Mouse (Mus musculus) telencephalon, adult 2 months (tissue): ENCODE measurements around the gene Ccdc84.
"Not testable (repeated sequence)": the region's sequence is repeated elsewhere in the genome, so short reads cannot be mapped to it uniquely, and the experiment has no call there.

Experiments
- DNase-seq: peaks from one replicate; pipeline ENCODE4 v3.0.0-alpha.2; 2011; ENCODE audit warnings: low read depth, low spot score

The Ccdc84 gene

DNA sequence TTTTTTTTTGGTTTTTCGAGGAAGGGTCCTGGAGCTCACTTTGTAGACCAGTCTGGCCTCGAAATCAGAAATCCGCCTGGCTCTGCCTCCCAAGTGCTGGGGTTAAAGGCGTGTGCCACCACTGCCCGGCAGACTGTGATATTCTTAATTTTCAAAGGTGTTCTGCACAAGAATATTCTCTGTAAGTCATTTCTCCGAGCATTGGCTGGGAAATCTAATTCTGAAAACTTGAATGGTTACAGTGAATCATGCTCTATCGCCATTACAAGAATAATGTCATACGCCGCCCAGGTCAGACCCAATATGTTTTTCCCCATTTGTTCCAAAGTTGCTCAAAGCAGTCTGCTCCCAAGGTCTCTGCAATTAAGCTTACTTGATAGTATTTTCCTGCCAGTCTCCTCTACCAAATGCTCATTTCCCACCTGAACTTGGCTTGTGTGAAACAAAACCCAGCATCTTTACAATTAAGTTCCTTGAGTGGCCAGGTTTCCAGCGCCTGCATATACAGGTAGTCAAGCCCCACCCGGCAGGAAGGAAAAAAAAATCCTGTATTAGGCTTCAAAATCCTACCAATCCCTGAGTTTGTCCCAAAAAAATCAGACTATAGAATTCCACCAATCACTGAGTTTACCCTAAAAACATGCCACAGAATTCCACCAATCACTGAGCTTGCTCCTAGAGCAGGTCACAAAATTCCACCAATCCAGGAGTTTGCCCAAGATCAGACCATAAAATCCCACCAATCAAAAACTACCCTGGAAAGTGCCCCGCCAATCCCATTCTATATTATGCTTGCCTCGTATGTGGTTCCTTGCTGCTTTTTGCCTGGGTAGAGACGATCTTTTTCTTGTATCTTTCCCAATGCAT is at the start of gene Ccdc84:
Ccdc84 (minus strand) TSS at position 51 of the 867 bp plus-strand sequence.
- DNase-seq: no peak

DNA sequence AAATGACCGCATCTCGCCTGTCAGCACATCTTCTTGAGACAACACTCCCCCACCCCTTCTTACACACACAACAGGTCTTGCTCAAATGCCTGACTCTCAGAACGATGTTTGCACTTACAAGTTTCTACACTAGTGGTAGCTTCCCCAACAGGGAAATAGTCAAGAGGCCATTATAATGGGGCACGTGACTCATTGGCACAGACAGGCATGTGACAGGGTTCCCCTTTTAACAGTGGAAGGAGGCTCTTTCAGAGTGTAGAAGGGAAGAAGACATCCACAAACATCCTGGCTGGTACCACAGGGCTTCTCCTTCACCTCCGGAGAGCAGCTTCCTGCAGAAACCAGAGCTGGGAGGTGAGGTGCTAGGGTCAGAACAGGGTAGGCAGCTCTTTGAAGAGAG is 43.6 kb upstream of the Ccdc84 start:
- DNase-seq: no peak

DNA sequence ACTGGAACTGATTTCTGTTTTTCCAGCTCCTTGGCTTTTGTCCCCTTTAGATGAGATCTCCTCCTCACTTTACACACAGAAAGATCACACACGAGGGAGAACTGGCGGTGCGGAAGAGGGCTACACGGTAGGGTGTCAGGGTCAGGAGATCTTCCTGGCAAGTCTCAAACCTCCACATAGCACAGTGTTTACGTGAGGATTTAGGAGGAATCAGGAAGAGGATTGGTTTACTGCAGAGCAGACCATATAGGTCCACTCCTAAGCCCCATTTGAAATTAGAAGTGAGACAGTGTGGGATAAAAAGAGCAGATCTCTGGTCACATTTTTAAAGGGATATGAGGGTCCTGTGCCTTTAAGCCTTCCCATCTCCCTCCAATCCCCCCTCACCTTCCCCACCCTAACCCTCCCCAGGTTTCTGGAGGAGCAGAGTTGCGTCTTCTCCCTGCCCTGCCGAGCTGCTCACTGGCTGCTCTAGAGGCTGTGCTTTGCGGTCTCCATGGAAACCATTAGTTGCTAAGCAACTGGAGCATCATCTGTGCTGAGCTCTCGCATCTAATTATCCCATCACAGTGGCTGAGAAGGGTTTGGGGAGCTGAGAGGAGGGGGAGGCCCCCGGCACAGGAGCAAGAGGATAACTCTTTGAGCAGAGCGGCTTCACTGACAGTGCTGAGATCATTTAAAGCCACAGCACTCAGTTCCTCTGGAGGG is 38.8 kb upstream of the Ccdc84 start:
- peak; percentile 98 for DNase-seq

DNA sequence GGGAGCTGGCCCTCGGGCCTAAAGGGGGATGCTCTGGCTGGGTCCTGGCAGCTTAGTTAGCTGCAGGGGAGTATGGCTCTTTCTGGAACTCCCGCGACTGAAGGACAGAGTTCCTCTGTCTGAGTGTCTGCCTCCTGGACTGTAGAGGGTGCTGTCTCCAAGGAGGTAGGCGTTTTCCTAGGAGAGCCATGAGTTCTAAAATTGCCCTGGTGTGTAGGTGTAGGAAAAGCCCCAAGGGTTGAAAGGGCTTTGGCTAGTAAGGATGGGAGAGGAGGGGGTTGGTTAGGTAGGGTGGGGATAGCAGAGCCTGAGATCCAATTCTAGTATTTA is 36.5 kb upstream of the Ccdc84 start, which contains the start of gene Upk2:
Upk2 (minus strand) TSS at position 86 of the 330 bp plus-strand sequence.
- DNase-seq: no peak

DNA sequence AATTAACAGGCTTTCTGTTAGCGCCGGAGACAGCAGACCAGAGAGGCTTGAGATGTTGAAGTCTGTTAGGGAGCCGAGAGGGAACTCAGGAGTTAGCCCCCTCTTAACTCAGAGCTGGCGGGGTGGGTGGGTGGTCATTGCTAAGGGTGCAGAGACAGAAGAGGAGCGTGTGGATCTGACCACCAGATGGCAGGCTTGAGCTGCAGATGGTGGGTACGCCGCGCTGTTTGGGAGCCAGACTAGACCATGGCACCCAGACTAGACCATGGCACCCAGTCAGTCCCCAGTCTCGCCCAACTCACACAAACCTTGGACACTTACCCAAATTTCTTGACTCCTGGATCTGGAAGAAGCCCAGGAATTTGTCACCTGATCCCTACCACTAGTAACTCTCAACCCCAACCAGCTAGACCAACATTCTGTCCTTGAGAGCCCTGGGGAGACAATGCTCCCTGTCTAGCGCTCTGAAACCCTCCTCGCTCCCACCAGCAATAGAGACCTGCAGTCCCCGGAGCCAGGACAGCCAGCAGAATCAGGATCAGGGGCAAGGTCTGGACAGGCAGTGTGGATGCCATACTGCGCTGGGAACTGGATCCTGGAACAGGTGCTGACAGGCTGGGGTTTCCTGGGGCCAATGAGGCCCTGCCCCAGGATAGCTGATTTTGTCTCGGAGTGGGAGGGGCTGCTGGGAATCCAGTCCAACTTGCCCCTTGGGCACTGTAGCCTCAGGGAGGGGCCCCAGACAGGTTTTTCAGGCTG is 35.9 kb upstream of the Ccdc84 start:
- no peak for DNase-seq

DNA sequence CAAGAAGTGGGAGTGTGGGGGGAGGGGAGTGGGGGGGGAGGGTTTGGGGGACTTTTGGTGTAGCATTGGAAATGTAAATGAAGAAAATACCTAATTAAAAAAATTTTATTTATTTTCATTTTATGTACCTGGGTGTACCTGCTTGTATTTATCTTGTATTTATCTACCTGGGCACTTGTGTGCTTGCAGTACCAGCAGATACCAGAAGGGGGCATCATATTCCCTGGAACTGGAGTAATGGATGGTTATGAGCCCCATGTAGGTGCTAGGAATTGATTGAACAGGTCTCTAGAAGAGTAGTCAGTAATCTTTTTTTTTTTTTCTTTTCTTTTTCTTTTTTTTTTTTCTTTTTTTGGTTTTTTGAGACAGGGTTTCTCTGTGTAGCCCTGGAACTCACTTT is 32.0 kb upstream of the Ccdc84 start:
- no peak for DNase-seq

DNA sequence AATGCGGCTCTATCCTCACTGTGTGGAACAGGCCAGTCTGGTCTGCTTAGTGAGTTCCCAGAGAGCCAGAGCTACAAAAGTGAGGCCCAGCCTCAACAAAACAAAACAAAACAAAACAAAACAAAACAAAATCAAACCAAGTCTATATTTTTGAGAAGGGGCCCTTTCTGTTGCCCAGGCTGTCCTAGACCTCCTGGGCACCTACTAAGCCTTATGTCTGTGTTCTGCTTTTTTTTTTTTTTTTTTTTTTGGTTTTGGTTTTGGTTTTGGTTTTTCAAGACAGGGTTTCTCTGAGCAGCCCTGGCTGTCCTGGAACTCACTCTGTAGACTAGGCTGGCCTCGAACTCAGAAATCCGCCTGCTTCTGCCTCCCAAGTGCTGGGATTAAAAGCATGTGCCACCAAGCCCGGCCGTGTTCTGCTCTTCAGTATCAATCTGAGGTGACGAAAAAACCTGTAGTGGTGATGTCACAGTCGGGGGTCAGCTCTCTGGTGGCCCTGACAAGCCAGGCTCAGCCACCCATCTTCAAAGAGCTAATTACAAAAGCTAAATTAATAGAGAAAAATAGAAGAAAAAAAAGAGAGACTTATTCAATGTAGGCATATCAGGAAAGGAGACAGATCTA is 26.1 kb upstream of the Ccdc84 start:
- not testable (repeated sequence) for DNase-seq

DNA sequence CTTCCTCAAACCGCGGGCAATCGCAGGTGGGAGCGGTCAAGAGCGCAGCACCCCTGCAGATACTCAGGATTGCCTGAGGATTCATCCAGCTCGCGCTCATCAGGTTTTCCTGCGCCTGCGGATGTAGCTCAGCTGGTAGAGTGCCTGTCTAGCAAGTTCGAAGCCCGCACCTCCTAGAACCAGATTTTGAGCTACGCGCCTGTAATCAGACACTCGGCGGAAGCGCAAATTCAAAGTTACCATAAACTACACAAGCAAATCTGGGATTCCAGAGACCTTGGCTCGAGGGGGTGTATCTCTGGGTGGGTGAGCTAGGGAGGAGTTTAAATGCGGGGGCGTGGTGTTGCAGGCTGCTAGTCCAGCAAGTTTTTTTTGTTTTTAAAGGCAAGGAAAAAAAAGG is 22.6 kb upstream of the Ccdc84 start, which contains the start of gene Foxr1:
Foxr1 (minus strand) TSS at position 176 of the 400 bp plus-strand sequence.
- no peak for DNase-seq

DNA sequence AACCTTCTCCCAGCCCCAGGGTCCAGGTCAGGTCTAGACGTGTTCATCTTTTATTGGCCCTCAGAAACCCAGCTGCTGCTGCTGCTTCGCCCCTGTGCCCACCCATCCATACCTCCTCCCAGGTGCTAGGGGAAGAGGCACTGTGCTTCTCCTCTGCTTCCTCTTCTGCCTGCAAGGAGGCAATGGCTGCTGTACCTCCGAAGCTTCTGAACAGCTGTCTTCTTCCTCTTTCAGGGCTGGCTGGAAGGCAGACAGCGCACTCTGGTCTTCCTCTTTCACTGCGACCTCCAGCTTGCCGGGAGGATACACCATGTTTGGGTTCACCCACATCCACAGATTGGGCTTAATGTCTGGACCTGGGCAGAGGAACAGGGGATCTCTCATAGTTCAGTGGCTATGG is 17.4 kb upstream of the Ccdc84 start:
- DNase-seq: no peak

DNA sequence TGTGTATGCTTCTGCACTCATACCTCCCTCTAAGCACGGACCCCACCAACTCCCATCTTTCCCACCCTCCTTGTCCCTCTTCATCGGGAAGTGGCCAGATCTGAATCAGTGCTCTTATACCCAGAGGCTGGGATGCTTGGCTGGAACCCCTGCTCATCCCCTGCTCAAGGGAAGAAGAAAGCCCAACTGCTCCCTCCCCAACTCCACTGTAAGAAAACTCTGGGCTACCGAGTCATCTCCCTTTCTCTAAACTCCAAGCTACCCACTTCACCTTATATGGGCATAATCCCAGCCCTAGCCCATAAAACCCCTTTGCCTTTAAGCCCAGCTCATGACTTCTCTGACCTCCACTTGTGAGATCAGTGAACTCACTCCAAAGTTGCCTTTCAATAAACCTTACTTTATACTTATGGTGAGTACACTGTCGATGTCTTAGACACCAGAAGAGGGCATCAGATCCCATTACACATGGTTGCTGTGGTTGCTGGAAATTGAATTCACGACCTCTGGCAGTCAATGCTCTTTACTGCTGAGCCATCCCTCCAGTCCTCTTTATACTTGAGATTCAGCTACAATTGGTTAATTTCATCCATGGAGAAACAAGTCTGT is 14.3 kb upstream of the Ccdc84 start:
- no peak for DNase-seq

DNA sequence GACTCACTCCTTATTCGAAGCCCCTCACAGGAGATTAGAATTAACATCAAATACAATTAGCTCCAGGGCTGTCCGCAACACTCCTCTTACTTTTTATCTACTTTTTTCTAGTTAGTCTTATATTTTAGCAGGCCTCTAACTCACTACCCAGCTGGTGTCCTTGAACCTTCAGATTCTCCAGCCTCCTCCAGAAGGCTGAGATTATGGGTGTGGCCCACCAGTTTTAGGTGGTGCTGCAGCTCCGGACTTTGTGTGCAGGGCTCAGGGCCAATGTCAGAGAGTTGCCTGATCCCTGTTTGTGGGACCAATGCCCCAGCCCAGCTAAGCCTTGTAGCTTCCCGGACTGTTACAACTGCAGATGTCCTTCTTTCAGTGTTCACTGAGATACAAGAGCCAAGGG is 5.2 kb upstream of the Ccdc84 start:
- DNase-seq: no peak

DNA sequence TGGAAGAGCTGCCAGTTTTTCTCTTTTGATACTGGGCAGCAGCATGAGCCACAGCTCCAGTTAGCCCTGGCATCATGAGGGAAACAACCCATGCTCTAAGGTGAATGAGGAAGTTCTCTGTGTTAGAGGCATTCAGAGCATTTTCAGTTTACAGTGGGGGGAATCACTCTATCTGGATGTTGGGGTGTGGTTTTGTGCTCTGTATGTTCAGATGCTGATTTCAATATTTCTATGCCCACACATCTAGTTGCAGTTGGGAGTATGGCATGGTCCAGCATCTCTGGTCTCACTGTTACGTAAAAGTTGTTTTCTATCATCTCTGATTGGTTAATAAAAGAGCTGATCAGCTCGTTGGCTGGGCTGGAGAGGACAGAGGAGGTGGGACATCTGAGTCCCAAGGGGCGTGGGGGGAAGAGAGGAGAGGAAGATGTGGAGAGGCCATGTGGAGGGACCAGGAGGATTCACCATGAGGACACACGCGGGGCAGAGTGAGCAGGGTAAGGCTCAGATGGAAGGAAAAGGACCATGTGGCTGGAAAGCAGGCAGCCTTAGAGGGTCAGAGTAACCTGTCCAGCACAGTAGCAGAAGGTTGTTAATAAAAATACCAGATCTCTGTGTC is 2.0 kb upstream of the Ccdc84 start:
- no peak for DNase-seq

DNA sequence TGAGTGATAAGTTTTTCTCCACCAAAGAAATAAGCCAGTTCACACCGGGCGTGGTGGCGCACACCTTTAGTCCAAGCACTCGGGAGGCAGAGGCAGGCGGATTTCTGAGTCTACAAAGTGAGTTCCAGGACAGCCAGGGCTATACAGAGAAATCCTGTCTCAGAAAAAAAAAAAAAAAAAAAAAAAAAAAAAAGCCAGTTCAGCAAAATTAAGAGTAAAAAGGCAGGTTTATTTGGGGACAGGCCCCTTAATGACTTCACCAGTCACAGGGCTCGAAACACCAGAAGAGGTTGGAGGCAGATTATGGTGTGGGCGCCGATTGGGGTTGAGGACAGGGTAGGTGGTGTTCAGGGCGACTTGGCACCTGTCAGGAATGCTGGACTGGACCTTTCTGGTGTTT is 1.4 kb upstream of the Ccdc84 start:
- DNase-seq: not testable (repeated sequence)

DNA sequence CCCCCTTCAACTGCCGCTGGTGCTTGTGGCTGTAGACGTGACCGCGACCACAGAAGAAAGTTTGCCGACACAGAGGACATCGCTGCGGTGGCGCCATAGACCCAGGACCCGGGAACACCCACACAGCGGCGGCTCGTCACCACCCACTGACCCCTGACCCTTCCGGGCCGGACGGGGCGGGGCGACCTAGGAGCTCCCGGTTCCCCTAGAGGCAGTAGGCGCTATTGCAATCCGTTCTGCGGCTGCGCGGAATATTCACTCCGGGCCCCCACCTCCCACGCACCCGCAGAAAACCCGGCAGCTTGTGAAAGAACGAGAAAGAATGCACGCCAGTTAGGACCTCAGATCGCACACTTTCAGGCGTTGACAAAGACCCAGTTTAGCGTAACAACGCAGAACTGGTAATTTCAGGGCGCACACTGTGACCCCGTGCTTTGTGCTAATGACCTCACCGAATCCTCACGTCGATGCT is 441 bp downstream of the Ccdc84 start:
- peak; percentile 90 for DNase-seq

DNA sequence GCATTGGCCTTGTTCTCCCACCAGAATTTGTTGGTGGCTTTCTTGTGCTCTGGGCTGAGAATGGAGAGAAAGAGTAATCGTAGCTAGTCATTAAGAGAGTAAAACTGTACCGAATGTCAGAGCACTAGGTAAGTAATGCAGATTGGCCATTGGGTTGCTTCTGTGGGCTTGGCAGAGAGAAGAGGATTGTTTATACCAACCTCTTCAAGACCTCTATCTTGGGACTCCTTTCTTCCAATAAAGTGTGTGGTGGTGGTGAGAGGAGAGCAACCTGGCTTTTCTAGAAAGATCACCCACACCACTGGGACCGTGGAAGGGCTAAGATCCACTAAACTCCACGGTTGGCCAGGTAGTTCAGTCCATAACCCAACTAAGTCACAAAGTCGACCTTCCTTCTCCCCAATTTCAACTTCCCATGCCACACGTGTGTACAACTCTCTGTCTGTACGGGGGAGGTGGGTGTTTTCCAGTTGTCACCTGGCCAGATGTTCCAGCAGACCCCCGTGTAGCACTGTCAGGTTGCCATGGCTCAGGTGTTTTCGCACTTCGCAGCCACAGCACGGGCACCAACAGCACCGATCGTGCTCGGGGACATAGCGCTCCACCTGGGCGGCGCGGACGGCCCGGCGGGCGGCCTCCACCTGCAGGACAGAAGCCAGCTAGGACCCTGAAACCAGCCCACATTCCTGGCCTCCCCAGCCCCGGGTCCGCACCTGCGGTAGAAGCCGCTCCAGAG is 1.0 kb downstream of the Ccdc84 start:
- DNase-seq: no peak

DNA sequence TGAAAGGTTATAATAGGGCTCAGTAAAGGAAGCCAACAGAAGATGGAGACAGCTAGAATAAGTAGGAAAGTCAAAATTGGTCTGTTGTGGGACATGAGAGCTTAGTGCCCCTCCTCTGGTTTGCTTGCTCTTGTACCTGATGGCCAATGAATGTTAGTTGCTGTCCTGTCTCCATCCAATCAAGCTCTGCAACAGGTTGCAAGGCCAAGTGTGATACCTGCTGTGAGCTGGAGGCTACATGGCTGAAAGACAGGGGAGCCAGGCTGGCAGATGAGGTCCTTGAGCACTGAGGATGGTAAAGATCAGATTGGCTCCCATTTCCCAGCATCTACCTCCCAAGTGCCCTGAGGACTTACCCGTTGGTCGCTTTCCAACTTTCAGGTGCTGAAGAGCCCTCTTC is 5.6 kb downstream of the Ccdc84 start:
- no peak for DNase-seq

DNA sequence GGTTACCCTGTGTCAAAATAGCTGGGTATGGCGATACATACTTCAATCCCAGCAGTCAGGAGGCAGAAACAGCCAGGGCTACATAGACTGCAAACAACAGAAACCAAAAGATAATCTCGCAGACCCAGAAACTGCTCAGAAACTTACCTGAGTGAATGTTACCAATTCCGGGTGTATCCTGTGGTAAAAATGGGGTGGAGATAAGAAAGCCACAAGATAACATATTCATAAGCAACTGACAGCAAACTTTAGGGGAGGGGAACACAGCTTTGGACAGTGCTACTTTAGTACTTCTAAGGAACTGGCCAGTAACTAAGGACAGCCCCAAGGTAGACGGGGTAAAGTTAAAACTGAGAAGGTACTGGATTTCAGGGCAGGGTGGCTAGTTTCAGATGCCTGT is 6.1 kb downstream of the Ccdc84 start:
- DNase-seq: no peak

DNA sequence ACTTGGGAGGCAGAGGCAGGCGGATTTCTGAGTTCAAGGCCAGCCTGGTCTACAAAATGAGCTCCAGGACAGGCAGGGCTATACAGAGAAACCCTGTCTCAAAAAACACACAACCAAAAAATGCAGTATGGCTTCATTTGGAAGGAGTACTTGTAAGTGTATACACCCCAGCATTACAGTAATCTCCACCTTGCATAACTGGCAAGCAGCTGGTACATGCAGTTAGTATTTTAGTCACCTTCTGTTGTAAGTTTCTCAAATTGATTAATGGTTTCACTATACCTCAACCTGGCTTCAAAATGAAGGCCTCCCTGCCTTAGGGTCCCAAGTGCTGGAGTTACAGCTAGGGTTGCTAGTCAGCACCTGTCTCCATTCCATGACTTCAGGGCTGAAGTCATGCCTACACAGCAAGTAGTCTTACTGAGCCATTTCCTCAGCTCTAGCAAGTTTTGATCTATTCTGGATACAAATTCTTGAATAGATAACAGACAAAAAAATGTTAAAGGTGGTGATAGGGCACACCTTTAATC is 6.7 kb downstream of the Ccdc84 start:
- no peak for DNase-seq

DNA sequence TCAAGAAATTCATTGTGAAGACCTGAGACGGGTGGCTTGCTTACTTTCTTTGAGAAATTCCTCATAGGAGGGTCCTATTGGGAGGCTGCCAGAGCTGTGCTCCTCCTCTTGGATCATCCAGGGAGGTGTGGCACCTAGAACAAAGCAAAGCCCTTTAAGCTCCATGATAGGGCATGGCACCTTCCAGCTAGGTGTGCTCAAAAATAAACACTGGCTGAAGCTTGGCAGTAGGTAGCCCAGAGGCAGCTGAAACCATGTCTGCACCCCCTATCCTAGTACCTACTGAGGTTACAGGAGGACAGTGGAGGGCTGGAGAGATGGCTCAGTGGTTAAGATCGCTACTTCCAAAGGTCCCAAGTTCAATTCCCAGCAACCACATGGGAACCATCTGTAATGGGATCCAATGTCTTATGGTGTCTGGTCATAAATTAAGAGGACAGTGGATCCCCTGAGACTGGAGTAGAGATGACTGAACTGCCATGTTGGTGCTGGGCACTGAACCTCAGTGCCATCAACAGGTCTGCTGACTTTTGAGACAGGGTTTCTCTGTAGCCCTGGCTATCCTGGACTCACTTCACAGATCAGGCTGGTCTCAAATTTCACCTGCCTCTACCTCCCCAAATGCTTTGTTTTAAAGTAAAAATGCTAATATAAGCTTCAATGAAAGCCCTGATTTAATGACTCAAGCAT is 7.6 kb downstream of the Ccdc84 start:
- no peak for DNase-seq
